Mouse (Mus musculus) hindbrain, embryonic 16.5 days (tissue): ENCODE measurements around the gene Ogfod2. TPM values are rescaled to one million over a fixed set of nuclear protein-coding genes. Genes with fewer than 3 reads are reported as not detected.

Experiments
- ATAC-seq: fragments of 200-750 bp; cut with Nextera tagmentation; 2 replicates; pipeline ENCODE4 v1.8.0; 2017; ENCODE audit warnings: moderate TSS enrichment, moderate library complexity
- H3K27ac ChIP-seq: fragments of 300-500 bp; sonication (generic); 2 replicates; pipeline ENCODE4 v1.5.1; 2014; ENCODE audit warnings: low read depth, mild to moderate bottlenecking, control low read depth, low read length, moderate library complexity
- H3K27me3 ChIP-seq: fragments of 300-500 bp; sonication (generic); replicated peaks from 2 replicates; pipeline ENCODE4 v1.6.1; 2014; ENCODE audit warnings: low read length; ENCODE audit not compliant: control insufficient read depth, insufficient read depth
- H3K36me3 ChIP-seq: fragments of 300-500 bp; sonication (generic); 2 replicates; pipeline ENCODE4 v1.6.1; 2014; ENCODE audit warnings: mild to moderate bottlenecking, low read length, moderate library complexity, mixed read lengths; ENCODE audit not compliant: control insufficient read depth, insufficient read depth
- H3K4me1 ChIP-seq: fragments of 300-500 bp; sonication (generic); 2 replicates; pipeline ENCODE4 v1.6.1; 2014; ENCODE audit warnings: low read depth, low read length; ENCODE audit not compliant: control insufficient read depth, insufficient read depth
- H3K4me2 ChIP-seq: fragments of 300-500 bp; sonication (generic); 2 replicates; pipeline ENCODE4 v1.6.1; 2014; ENCODE audit warnings: mild to moderate bottlenecking, low read length, control low read depth, moderate library complexity
- H3K4me3 ChIP-seq: fragments of 300-500 bp; sonication (generic); 2 replicates; pipeline ENCODE4 v1.5.1; 2014; ENCODE audit warnings: mild to moderate bottlenecking, low read length, control low read depth, moderate library complexity
- H3K9ac ChIP-seq: fragments of 300-500 bp; sonication (generic); 2 replicates; pipeline ENCODE4 v1.6.1; 2014; ENCODE audit warnings: low read depth, mild to moderate bottlenecking, control low read depth, low read length, moderate library complexity
- H3K9me3 ChIP-seq: fragments of 300-500 bp; sonication (generic); 2 replicates; pipeline ENCODE4 v1.6.1; 2014; ENCODE audit warnings: mild to moderate bottlenecking, low read length, moderate library complexity; ENCODE audit not compliant: control insufficient read depth
- WGBS: fragments of 180-500 bp; shearing (Covaris S2); extraction: QIAGEN DNeasy Blood & Tissue Kit; methylation state at CpG from one replicate; pipeline ENCODE4 v1.1.7; 2014; 5-methylcytosine and 5-hydroxymethylcytosine counted together
- polyA plus RNA-seq: library from polyadenylated mRNA; unstranded; fragments of >200 nt; fragmentation: Nextera tagmentation; extraction: Ambion mirVana; gene quantifications from 2 replicates; pipeline ENCODE4 v1.2.1, GENCODE M21; 2015

Gene Ogfod2
- 41.9 and 44.2 TPM in 2 replicates for polyA plus RNA-seq

DNA sequence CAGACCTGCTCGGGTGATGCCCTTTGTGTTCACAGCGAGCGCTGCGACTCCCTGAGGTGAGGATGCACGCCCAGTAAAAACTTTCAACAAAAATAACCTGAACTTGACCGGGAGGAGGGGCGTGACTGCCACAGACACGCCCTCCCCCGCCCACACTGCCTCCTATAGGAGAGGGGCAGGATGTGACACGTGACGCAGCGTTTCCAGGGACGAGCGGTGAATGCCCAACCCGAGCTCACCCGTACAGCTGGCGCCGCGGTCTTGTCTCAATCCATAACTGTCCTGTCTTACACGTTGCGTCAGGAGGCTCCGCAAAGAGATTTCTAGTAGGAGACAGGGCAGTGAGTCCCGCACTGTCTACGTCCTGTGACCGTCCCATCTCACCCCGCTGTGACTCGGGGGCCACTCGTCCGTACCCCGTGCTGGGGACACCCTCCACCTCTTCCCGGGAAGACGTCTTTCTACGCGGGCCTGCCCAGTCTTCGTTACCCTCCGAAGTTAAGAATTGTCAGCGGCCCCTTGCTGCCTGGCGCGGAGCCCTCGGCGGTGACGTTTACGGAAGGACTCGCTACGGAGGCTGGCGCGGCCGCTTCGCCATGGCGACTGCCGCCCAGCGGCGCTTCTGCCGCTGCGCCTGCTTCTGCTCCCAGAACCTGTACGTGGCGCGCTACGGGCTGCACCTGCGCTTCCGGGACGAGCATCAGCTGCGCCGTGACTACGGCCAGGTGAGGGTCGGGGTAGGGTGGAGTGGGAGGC lies at the start of gene Ogfod2:
TSS of gene Ogfod2 (plus strand) at position 556 of the 756 bp plus-strand sequence.
- no peaks in the 10 kb centered on the region for H3K36me3 ChIP-seq
- WGBS = under 1% methylated on average over 66 of the region's 66 CpGs
- no peaks in the 10 kb centered on the region for H3K27me3 ChIP-seq
- H3K9me3 ChIP-seq = no peaks in the 10 kb centered on the region
- H3K27ac ChIP-seq = peak within 1 kb of the TSS; percentile 95
- peak within 1 kb of the TSS; percentile 88 for H3K9ac ChIP-seq
- peaks cover 24% of the 10 kb centered on the region for H3K4me1 ChIP-seq
- ATAC-seq = peak; percentile 97
- H3K4me3 ChIP-seq = peak within 1 kb of the TSS; percentile 61
- H3K4me2 ChIP-seq = peak within 1 kb of the TSS; percentile 60

DNA sequence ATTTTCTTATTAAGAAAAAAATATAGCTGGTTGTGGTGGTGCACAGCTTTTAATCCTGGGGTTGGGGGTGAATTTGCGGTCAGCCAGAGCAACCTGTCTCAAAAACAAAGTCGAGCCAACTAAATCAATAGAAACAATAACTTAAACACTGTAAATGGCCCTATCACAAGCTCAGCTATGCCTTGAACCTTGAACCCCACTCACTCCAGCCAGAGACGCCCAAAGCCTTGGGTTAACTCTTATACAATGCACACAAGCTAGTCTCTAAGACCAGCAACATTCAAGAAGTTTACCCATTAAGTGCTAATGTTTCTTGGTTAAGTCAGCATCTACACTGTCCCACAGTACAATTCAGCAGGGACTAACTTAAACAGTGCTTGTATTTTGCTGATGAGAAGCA lies 42.4 kb upstream of the Ogfod2 start:
- H3K27ac ChIP-seq = no peak overlapping the region
- H3K27me3 ChIP-seq = no peaks in the 10 kb centered on the region
- H3K4me2 ChIP-seq = no peak overlapping the region
- H3K9ac ChIP-seq = no peak overlapping the region
- no peak overlapping the region for H3K4me3 ChIP-seq
- H3K36me3 ChIP-seq = no peaks in the 10 kb centered on the region
- no peak for ATAC-seq
- peaks cover 2% of the 10 kb centered on the region; the same call in 1 of the 2 replicates for H3K4me1 ChIP-seq
- 83% methylated on average over 3 of the region's 3 CpGs for WGBS
- no peaks in the 10 kb centered on the region for H3K9me3 ChIP-seq

DNA sequence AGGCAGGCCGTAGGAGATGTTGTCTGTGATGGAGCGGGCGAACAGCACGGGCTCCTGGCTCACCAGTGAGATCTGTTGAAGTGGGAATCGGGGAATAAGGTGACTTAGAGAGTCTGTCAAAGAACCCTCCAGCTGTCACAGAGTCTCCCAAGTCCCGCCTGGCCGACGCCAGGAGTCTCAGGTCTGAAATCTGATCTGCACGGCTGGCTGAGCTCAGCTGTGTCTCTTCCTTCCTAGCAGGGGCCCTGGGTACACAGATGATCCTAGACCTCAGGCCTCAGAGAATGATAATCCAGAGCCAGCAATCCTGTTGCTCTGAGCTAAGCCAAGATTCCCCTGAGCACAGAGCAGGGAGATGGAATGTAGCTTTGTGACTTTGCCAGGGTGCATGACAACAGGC lies 38.4 kb upstream of the Ogfod2 start:
- Histone ChIP-seq H3K9ac (no peak overlapping the region), H3K27ac (no peak overlapping the region), H3K9me3 (no peaks in the 10 kb centered on the region), H3K4me2 (no peak overlapping the region), H3K27me3 (no peaks in the 10 kb centered on the region), H3K4me1 (peaks cover 2% of the 10 kb centered on the region; the same call in 1 of the 2 replicates), H3K4me3 (no peak overlapping the region), H3K36me3 (0 out of 2 replicates have a peak, but pooled peaks cover 2% of the 10 kb centered on the region)
- ATAC-seq = no peak
- 56% methylated on average over 9 of the region's 9 CpGs for WGBS

DNA sequence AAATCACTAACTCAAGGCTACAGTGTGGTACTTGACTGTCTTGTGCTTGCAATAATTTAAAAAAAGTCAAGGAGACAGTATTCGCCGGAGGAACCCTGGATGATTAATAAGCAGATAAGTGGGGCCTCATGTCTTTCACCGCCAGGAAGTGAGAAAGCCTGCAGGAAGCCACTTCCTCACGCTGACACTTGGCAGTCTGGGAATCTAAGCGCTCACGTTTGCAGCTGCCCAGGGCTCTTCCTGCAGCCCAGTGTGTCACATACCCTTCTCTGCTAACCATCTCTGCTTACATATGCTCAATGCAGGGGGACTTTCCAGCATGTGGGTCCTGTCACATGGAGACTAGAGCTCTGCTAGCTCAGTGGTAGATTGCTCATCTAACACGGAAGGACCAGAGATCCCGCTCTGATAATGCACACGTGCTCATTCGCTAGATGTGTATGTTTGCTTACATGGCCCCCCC lies 37.2 kb upstream of the Ogfod2 start:
- H3K4me1 ChIP-seq = peaks cover 2% of the 10 kb centered on the region; the same call in 1 of the 2 replicates

DNA sequence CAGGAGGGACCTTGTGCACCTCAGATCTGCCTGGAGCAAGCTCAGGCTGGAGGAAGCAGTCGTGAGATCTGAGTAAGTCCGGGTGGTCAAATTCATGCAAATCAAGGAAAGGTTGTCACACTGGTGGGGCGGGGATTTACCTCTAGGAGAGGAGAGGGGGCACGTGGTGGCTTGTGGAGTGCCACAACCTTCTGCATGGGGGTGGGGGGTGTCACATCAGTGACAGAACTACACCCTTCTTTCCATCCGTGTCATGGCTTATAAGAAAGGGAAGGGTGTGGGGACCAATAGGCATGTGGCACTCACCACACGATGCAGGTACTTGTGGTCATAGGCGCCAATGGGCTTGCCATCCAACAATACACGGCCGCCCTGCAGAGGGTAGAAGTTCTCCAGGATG lies 36.4 kb upstream of the Ogfod2 start:
- H3K4me3 ChIP-seq = no peak overlapping the region
- peaks cover 2% of the 10 kb centered on the region; the same call in 1 of the 2 replicates for H3K4me1 ChIP-seq
- H3K9me3 ChIP-seq = no peaks in the 10 kb centered on the region
- H3K27ac ChIP-seq = no peak overlapping the region
- 0 out of 2 replicates have a peak, but pooled peaks cover 2% of the 10 kb centered on the region for H3K36me3 ChIP-seq
- no peaks in the 10 kb centered on the region for H3K27me3 ChIP-seq
- 74% methylated on average over 9 of the region's 9 CpGs for WGBS
- H3K4me2 ChIP-seq = no peak overlapping the region
- no peak overlapping the region for H3K9ac ChIP-seq
- no peak for ATAC-seq

More for the DNA sequence above, 37.2 kb upstream of the Ogfod2 start:
- Histone ChIP-seq H3K9me3 (no peaks in the 10 kb centered on the region), H3K4me2 (no peak overlapping the region), H3K27me3 (no peaks in the 10 kb centered on the region), H3K36me3 (0 out of 2 replicates have a peak, but pooled peaks cover 2% of the 10 kb centered on the region), H3K4me3 (no peak overlapping the region), H3K27ac (no peak overlapping the region), H3K9ac (no peak overlapping the region)
- 56% methylated on average over 10 of the region's 10 CpGs for WGBS
- ATAC-seq = no peak

DNA sequence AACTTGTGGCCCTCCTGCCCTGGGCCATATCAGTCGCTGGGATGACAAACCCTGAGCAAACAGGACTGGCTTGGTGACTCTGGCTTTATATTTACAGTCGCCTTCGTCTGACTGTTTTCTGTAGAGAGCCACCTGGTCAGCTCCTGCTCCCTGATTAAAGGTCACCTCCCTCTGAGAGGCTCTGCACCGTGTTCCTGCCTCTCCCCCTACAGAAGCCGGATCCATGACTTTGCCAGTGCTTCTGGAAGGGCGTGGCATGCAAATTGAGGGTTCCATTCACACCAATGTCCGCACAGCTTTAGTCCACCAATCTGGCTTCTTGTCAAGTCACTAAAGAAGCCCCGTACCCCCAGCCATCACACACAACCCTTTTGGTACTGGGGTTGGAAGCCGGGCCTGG lies 35.5 kb upstream of the Ogfod2 start:
- H3K4me1 ChIP-seq = peaks cover 2% of the 10 kb centered on the region; the same call in 1 of the 2 replicates
- H3K36me3 ChIP-seq = 0 out of 2 replicates have a peak, but pooled peaks cover 2% of the 10 kb centered on the region
- no peaks in the 10 kb centered on the region for H3K9me3 ChIP-seq
- H3K27ac ChIP-seq = no peak overlapping the region
- no peak for ATAC-seq
- H3K9ac ChIP-seq = no peak overlapping the region
- WGBS = 52% methylated on average over 9 of the region's 9 CpGs
- no peak overlapping the region for H3K4me2 ChIP-seq
- H3K27me3 ChIP-seq = no peaks in the 10 kb centered on the region
- H3K4me3 ChIP-seq = no peak overlapping the region

DNA sequence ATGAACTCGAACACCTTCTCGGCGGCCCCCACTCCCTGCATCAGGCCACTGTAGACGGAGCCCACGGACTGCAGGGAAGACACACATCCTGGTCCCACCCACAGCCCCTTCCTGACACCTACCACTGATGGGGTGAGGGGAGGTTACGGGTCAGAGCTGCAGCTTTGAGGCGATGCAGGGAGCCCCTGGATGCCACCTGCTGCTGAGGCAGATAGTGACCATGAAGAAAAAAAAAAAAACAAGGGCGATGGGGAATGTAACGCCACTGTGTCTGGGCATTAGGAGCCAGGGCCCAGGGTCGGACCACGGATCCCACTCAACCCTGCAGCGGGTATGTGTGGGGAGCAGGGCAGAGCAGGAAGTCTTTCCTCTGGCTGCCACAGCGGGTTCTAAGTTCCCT lies 34.9 kb upstream of the Ogfod2 start:
- H3K4me2 ChIP-seq = no peak overlapping the region
- H3K4me1 ChIP-seq = peaks cover 2% of the 10 kb centered on the region; the same call in 1 of the 2 replicates
- no peaks in the 10 kb centered on the region for H3K9me3 ChIP-seq
- H3K4me3 ChIP-seq = no peak overlapping the region
- ATAC-seq = no peak
- no peak overlapping the region for H3K9ac ChIP-seq
- no peaks in the 10 kb centered on the region for H3K27me3 ChIP-seq
- H3K36me3 ChIP-seq = 0 out of 2 replicates have a peak, but pooled peaks cover 2% of the 10 kb centered on the region
- H3K27ac ChIP-seq = no peak overlapping the region
- WGBS = 76% methylated on average over 13 of the region's 13 CpGs

DNA sequence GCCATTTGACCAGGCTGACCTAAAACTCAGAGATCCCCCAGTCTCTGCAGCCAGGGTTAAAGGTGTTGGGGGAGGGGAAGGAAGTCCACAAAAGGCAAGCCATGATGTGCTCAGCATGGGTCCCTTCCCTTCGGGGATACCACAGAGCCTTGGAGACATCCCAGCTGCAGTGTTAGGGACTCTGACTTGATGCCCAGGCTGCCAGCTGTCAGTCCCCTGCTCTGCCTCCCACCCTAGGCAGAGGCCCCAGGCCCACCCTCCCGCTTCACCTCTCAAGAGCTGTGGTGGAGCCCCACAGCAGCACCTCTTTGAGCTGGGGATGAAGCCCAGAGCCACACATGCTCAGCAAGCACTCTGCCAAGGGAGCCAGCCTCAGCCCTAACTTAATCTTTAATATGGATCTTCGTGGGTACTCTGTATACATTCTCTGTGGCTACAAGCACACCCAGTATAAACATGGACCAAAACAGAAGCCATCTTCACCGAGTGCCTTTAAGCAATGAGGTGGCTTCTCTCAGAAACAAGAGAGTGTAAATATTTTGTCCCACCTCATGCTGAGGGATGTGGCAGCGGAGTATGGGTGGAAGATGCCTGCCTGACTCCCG lies 34.1 kb upstream of the Ogfod2 start:
- no peaks in the 10 kb centered on the region for H3K27me3 ChIP-seq
- 0 out of 2 replicates have a peak, but pooled peaks cover 2% of the 10 kb centered on the region for H3K36me3 ChIP-seq
- ATAC-seq = no peak
- H3K4me3 ChIP-seq = no peak overlapping the region
- H3K9ac ChIP-seq = no peak overlapping the region
- WGBS = 48% methylated on average over 6 of the region's 6 CpGs
- H3K4me1 ChIP-seq = peaks cover 2% of the 10 kb centered on the region; the same call in 1 of the 2 replicates
- H3K27ac ChIP-seq = no peak overlapping the region
- H3K9me3 ChIP-seq = no peaks in the 10 kb centered on the region
- peak overlapping the region; percentile 24; the same call in 1 of the 2 replicates for H3K4me2 ChIP-seq
